ENCODE assay signal across 8 mouse cellular contexts in genomic region chr3:95494342-95494741, GRCm38 (mm10). TPM values are rescaled to one million over a fixed set of nuclear protein-coding genes. Genes with fewer than 3 reads are reported as not detected.
A peak's percentile ranks its signal among the peaks of the same experiment; 100 is the strongest.
DNase-seq lines count a peak whose midpoint lies in the region; ATAC-seq and TF ChIP-seq lines count a peak whose summit lies in the region.

No protein-coding gene starts in this region.

- no peak overlapping the region for H3K9ac ChIP-seq in kidney, embryonic 16.5 days (replicated peaks; ENCODE audit: low read length)

- peak; percentile 62 for TF ChIP-seq CTCF in kidney, adult 2 months (conservative IDR thresholded peaks at IDR 0.05; ENCODE audit: insufficient read depth, insufficient read length, low read depth, low read length)

- H3K4me1 ChIP-seq in kidney, adult 2 months (ENCODE audit: control insufficient read depth, insufficient read depth, low read length): no peaks in the 10 kb centered on the region
- no peaks in the 10 kb centered on the region for H3K4me1 ChIP-seq in kidney, embryonic 16.5 days (ENCODE audit: insufficient read depth, low read length)

- 68% methylated on average over 6 of the region's 6 CpGs for WGBS in kidney, adult 2 months
- 68% methylated on average over 6 of the region's 6 CpGs for WGBS in kidney, embryonic 16.5 days

- ATAC-seq in kidney, embryonic 16.5 days (ENCODE audit: low FRiP score, low TSS enrichment): no peak
- ATAC-seq in monocyte, adult 5-6 weeks (replicated peaks; ENCODE audit: insufficient number of reproducible peaks, low FRiP score, low TSS enrichment, poor library complexity, severe bottlenecking): peak; percentile 79

- intact Hi-C loops in gastrocnemius, postnatal 14 days (cut with DNase I; ENCODE audit: low total_unique reads): no loop called here
- intact Hi-C loops in left cerebral cortex, postnatal 4 days (cut with DNase I): loop anchor here (5.0 kb wide), 1 partner anchor 147 kb away; no protein-coding TSS in a partner anchor

- no peaks in the 10 kb centered on the region for H3K9me3 ChIP-seq in kidney, embryonic 16.5 days (ENCODE audit: low read length)

- no peak overlapping the region for H3K4me2 ChIP-seq in kidney, embryonic 16.5 days (replicated peaks; ENCODE audit: low read depth, low read length)

- H3K4me3 ChIP-seq in kidney, adult 2 months (ENCODE audit: insufficient read depth, low read depth, low read length): no peak overlapping the region
- H3K4me3 ChIP-seq in kidney, embryonic 16.5 days (ENCODE audit: low read length): no peak overlapping the region

- DNase-seq in kidney, adult 2 months: peak; percentile 43
- DNase-seq in NIH3T3 (ENCODE audit: low read depth): peak; percentile 71
- DNase-seq in cerebellum, postnatal 25 days: peak; percentile 72 to 83
- peak; percentile 59 for DNase-seq in gastrocnemius, postnatal 14 days
- peak; percentile 65 for DNase-seq in left cerebral cortex, postnatal 4 days
- DNase-seq in urinary bladder, postnatal 36 days (ENCODE audit: low spot score in 2 of 2): peak; percentile 23 to 33

- TF ChIP-seq POLR2A in kidney, adult 2 months (IDR thresholded peaks at IDR 0.05; ENCODE audit: low read depth, low read length): no peak

- H3K36me3 ChIP-seq in kidney, adult 2 months (ENCODE audit: control insufficient read depth, insufficient read depth, low read length): peaks cover 12% of the 10 kb centered on the region
- H3K36me3 ChIP-seq in kidney, embryonic 16.5 days (ENCODE audit: insufficient read depth, low read length): peaks cover 52% of the 10 kb centered on the region

- no peak overlapping the region for H3K27ac ChIP-seq in kidney, adult 2 months (ENCODE audit: insufficient read depth, low read depth, low read length)
- H3K27ac ChIP-seq in kidney, embryonic 16.5 days (ENCODE audit: low read length): no peak overlapping the region

- H3K27me3 ChIP-seq in kidney, adult 2 months (replicated peaks; ENCODE audit: control insufficient read depth, insufficient read depth, low read length): no peaks in the 10 kb centered on the region
- no peaks in the 10 kb centered on the region for H3K27me3 ChIP-seq in kidney, embryonic 16.5 days (ENCODE audit: insufficient read depth, low read length)

RNA-seq across cellular contexts. Expression of gene Ctsk, which starts 4.7 kb away (rescaled TPM):
- polyA plus RNA-seq in kidney, adult 2 months (2012; rRNA removed): 6.5 and 8.2 TPM in 2 replicates
- 5.6 and 8.9 TPM in 2 replicates for polyA plus RNA-seq in kidney, embryonic 16.5 days (2015; fragmentation: Nextera tagmentation; extraction: Ambion mirVana)
- 10 to 100 TPM; 19.3 to 21.5 TPM for total RNA-seq in gastrocnemius, postnatal 14 days (2021)
- 1 to 10 TPM; 7.1 to 7.2 TPM for total RNA-seq in left cerebral cortex, postnatal 4 days (2021)
- 0.19 to 0.87 TPM (median 0.75 TPM) in 3 replicates for total RNA-seq in monocyte, adult 5-6 weeks (2017)

RNA-seq across cellular contexts. Expression of gene Ctss, which starts 32.2 kb away (rescaled TPM):
- polyA plus RNA-seq in kidney, adult 2 months (2012; rRNA removed): 8.2 and 18.1 TPM in 2 replicates
- polyA plus RNA-seq in kidney, embryonic 16.5 days (2015; fragmentation: Nextera tagmentation; extraction: Ambion mirVana): 12.1 and 12.4 TPM in 2 replicates
- 1 to 10 TPM; 3.5 to 3.8 TPM for total RNA-seq in gastrocnemius, postnatal 14 days (2021)
- 1 to 10 TPM; 8.3 to 8.6 TPM for total RNA-seq in left cerebral cortex, postnatal 4 days (2021)
- 2,267 to 4,734 TPM (median 3,937 TPM) in 3 replicates for total RNA-seq in monocyte, adult 5-6 weeks (2017)

Comparison
In these comparisons a context has a peak if more than half of its experiments do, and no peak if none do; other contexts are left out.
1. RNA of gene Ctss, which starts 32.2 kb away (total RNA-seq): 2,267 to 4,734 TPM in monocyte, adult 5-6 weeks; 8.3 to 8.6 TPM in left cerebral cortex, postnatal 4 days and 3.5 to 3.8 TPM in gastrocnemius, postnatal 14 days; every median in the first group is over 100 times any median in the second.
2. Peak in every context shown above with its lines, with median percentiles within 50 percentile points of each other: DNase-seq.